Mouse (Mus musculus): Measurements from ENCODE around the gene Zfp292. TPM values are rescaled to one million over a fixed set of nuclear protein-coding genes. Genes with fewer than 3 reads are reported as not detected.
A peak's percentile ranks its signal among the peaks of the same experiment; 100 is the strongest.
"Not testable (repeated sequence)": the region's sequence is repeated elsewhere in the genome, so short reads cannot be mapped to it uniquely, and the experiment has no call there.

Zfp292 gene
- polyA plus RNA-seq (2014; fragmentation: Nextera tagmentation; extraction: Ambion mirVana) = 38.8 and 41.6 TPM in 2 replicates

DNA sequence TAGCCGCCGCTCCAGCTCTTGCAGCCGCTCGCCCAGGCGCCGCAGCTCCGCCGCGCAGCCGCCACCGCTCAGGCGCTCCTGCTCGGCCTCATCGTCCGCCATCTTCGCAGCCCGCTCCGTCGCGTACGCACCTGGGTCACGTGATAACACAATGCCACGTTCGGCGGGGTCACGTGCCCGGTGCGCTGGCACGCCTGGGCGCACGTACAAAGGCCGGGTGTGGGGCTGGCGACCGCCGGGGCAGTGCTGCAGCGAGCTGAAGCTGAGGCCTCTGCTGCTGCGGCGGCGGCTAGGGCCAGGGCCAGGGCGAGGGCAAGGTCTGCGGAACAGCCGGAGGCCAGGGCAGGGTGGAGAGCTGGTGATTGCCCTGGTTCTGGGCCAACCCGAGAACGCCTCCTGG is at the start of gene Zfp292:
Gene Zfp292, minus strand, starts transcription at position 143 of the 400 bp plus-strand sequence.
- Histone ChIP-seq H3K9me3 (replicated peaks; ENCODE audit: control insufficient read depth, low read length) (no peaks in the 10 kb centered on the region), H3K27ac (ENCODE audit: low read depth, low read length) (peak within 1 kb of the TSS; percentile 99), H3K9ac (ENCODE audit: low read length) (peak within 1 kb of the TSS; percentile 100), H3K27me3 (replicated peaks; ENCODE audit: control insufficient read depth, insufficient read depth, low read length) (no peaks in the 10 kb centered on the region), H3K36me3 (ENCODE audit: control insufficient read depth, insufficient read depth, low read length) (no peaks in the 10 kb centered on the region), H3K4me1 (ENCODE audit: control insufficient read depth, insufficient read depth, low read length) (peaks cover 18% of the 10 kb centered on the region), H3K4me2 (ENCODE audit: low read length) (peak within 1 kb of the TSS; percentile 54), H3K4me3 (ENCODE audit: low read depth, low read length) (peak within 1 kb of the TSS; percentile 96)
- peak; percentile 97 for DNase-seq (ENCODE audit: low spot score)
- WGBS = 0% methylated on average over 42 of the region's 44 CpGs
- peak; percentile 94 for ATAC-seq

DNA sequence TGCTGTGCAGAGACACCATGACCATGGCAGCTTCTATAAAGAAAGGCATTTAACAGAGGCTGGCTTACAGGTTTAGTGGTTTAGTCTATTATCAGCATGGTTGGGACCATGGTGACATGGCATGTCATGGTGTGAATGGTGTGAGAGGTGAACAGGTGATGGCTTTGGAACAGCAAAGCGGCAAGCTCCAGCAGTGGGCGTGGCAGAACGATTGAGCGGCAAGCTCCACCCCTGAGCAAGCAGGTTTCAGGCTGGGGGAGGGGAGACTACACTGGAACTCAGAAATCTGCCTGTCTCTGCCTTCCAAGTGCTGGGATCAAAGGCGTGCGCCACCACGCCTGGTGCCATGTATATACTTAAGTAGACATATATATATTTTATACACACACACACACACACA is 45.6 kb upstream of the Zfp292 start:
- H3K4me2 ChIP-seq (ENCODE audit: low read length); H3K27me3 ChIP-seq (replicated peaks; ENCODE audit: control insufficient read depth, insufficient read depth, low read length); H3K4me1 ChIP-seq (ENCODE audit: control insufficient read depth, insufficient read depth, low read length); DNase-seq (ENCODE audit: low spot score); H3K9ac ChIP-seq (ENCODE audit: low read length); ATAC-seq; H3K4me3 ChIP-seq (ENCODE audit: low read depth, low read length); H3K9me3 ChIP-seq (replicated peaks; ENCODE audit: control insufficient read depth, low read length); H3K36me3 ChIP-seq (ENCODE audit: control insufficient read depth, insufficient read depth, low read length); H3K27ac ChIP-seq (ENCODE audit: low read depth, low read length): not testable (repeated sequence)
- 76% methylated on average over 7 of the region's 7 CpGs for WGBS

DNA sequence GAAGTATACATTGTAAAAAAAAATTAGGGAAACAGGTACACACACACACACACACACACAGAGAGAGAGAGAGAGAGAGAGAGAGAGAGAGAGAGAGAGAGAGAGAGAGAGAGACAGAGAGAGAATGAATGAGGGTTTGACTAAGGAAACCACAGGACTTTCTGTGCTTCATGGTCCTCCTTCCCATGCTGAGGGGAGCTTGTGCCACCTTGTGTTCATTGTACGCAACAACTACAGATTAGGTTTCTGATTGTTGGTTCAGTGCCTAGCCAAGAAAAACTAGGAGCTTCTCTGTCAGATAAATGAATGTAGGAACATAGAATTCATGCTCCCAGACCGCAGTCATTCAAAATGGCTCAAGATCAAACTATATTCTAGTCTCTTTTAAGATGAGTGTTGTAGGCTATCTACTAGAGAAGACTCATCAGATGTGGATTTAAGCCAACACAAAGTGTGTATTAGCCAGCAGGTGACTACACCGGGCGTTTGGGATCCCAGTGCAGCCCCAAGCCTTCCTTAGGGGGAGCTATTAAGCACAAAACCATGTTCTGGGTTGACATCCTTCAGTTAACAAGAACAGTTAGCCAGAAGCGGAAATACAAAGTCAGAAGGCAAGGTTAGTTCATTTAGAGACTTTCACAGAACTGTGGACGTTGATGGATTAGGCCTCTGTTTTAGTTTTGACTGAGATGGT is 39.6 kb upstream of the Zfp292 start:
- H3K4me2 ChIP-seq (ENCODE audit: low read length) = no peak overlapping the region
- H3K27ac ChIP-seq (ENCODE audit: low read depth, low read length) = no peak overlapping the region
- H3K4me1 ChIP-seq (ENCODE audit: control insufficient read depth, insufficient read depth, low read length) = no peaks in the 10 kb centered on the region
- WGBS = 69% methylated on average over 6 of the region's 6 CpGs
- no peak overlapping the region for H3K4me3 ChIP-seq (ENCODE audit: low read depth, low read length)
- peak; percentile 84 for ATAC-seq
- H3K27me3 ChIP-seq (replicated peaks; ENCODE audit: control insufficient read depth, insufficient read depth, low read length) = no peaks in the 10 kb centered on the region
- no peaks in the 10 kb centered on the region for H3K36me3 ChIP-seq (ENCODE audit: control insufficient read depth, insufficient read depth, low read length)
- DNase-seq (ENCODE audit: low spot score) = peak; percentile 87
- H3K9ac ChIP-seq (ENCODE audit: low read length) = no peak overlapping the region
- H3K9me3 ChIP-seq (replicated peaks; ENCODE audit: control insufficient read depth, low read length) = no peaks in the 10 kb centered on the region

DNA sequence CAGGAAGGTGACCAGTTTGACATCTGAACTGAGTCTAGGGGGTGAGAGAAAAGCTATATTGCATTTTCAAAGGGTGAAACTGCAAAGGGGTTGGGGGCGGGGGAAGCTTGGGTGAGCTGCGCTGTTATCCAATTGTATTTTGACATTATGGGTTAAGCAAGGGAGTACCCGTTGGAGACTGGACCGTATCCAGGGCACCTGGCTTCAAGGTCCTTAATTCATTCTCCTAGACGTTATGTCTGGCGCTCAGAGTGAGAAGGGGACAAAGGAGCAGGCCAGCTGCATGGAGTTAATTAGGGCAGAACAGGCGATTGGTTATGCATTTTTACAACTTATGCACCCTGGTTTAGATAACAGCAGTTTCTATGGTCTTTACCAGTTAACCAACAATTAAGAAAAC is 34.6 kb upstream of the Zfp292 start:
- peak; percentile 84 for ATAC-seq
- no peak overlapping the region for H3K4me2 ChIP-seq (ENCODE audit: low read length)
- H3K9ac ChIP-seq (ENCODE audit: low read length) = no peak overlapping the region
- H3K4me3 ChIP-seq (ENCODE audit: low read depth, low read length) = no peak overlapping the region
- no peak overlapping the region for H3K27ac ChIP-seq (ENCODE audit: low read depth, low read length)
- H3K9me3 ChIP-seq (replicated peaks; ENCODE audit: control insufficient read depth, low read length) = no peaks in the 10 kb centered on the region
- no peaks in the 10 kb centered on the region for H3K27me3 ChIP-seq (replicated peaks; ENCODE audit: control insufficient read depth, insufficient read depth, low read length)
- peak; percentile 69 for DNase-seq (ENCODE audit: low spot score)
- no peaks in the 10 kb centered on the region for H3K4me1 ChIP-seq (ENCODE audit: control insufficient read depth, insufficient read depth, low read length)
- H3K36me3 ChIP-seq (ENCODE audit: control insufficient read depth, insufficient read depth, low read length) = no peaks in the 10 kb centered on the region
- 20% methylated on average over 7 of the region's 7 CpGs for WGBS

DNA sequence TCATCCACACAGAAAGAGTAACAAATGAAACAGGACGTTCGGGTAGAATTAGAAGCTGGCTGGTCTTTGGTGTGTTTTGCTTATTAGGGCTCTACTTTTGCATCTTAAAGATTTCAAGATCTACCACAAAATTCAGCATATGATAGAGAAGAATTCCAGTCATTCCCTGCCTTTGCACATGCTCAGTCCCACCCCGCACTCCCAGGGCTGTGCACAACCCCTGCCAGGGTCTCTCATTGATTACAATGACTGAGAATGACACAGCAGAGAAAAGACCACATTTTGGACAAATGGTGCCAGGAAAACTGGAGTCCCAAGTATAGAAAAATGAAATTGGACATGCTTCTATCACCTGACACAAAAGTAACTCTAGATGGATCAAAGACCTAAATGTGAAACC is 29.4 kb upstream of the Zfp292 start:
- Histone ChIP-seq H3K27me3 (replicated peaks; ENCODE audit: control insufficient read depth, insufficient read depth, low read length) (no peaks in the 10 kb centered on the region), H3K27ac (ENCODE audit: low read depth, low read length) (no peak overlapping the region), H3K4me1 (ENCODE audit: control insufficient read depth, insufficient read depth, low read length) (no peaks in the 10 kb centered on the region), H3K9me3 (replicated peaks; ENCODE audit: control insufficient read depth, low read length) (no peaks in the 10 kb centered on the region), H3K4me3 (ENCODE audit: low read depth, low read length) (no peak overlapping the region), H3K36me3 (ENCODE audit: control insufficient read depth, insufficient read depth, low read length) (no peaks in the 10 kb centered on the region), H3K9ac (ENCODE audit: low read length) (no peak overlapping the region), H3K4me2 (ENCODE audit: low read length) (no peak overlapping the region)
- no peak for ATAC-seq
- WGBS = 88% methylated on average over 3 of the region's 3 CpGs
- no peak for DNase-seq (ENCODE audit: low spot score)

DNA sequence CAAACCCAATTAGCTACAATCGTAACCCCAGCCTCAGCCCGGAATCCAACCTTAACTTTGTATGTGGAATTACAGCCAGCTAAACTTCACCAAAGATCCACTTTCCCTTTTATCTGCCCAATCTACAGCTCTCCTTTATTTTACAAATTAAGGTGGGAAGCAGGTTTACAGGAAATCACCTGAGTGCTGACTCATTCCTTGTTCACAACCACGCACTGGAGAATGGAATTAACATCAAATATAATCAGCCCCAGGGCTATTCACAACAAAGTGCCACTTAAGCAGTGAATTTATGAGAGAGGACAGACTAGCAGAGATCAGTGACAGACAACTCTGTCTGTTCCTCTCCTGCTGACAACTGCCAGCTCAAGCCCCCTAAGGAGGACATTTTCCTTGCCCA is 28.6 kb upstream of the Zfp292 start:
- Histone ChIP-seq H3K4me1 (ENCODE audit: control insufficient read depth, insufficient read depth, low read length) (no peaks in the 10 kb centered on the region), H3K27ac (ENCODE audit: low read depth, low read length) (no peak overlapping the region), H3K36me3 (ENCODE audit: control insufficient read depth, insufficient read depth, low read length) (no peaks in the 10 kb centered on the region), H3K4me2 (ENCODE audit: low read length) (no peak overlapping the region), H3K4me3 (ENCODE audit: low read depth, low read length) (no peak overlapping the region), H3K27me3 (replicated peaks; ENCODE audit: control insufficient read depth, insufficient read depth, low read length) (no peaks in the 10 kb centered on the region), H3K9me3 (replicated peaks; ENCODE audit: control insufficient read depth, low read length) (no peaks in the 10 kb centered on the region), H3K9ac (ENCODE audit: low read length) (no peak overlapping the region)
- ATAC-seq (no peak), DNase-seq (ENCODE audit: low spot score) (no peak)
- 69% methylated on average over 3 of the region's 3 CpGs for WGBS

DNA sequence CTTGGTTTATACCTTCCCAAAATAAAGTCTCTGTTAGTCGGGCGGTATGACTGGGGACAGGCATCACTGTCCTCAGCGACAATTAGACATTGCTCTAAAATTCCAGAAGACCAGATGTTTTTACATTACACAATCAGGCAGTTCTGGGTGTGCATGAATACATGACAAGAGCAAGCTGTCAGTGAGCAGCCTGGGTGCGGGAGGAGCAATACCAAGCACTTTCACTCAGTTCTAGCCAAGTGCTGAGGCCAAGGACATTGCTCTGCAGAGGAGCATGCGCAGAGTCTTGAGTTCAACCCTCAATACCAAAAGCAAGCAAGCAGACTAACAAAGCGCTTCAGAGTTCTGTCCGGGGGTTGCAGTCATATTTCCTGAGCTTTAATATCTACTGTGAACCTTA is 25.4 kb upstream of the Zfp292 start:
- no peak for ATAC-seq
- H3K27me3 ChIP-seq (replicated peaks; ENCODE audit: control insufficient read depth, insufficient read depth, low read length) = no peaks in the 10 kb centered on the region

DNA sequence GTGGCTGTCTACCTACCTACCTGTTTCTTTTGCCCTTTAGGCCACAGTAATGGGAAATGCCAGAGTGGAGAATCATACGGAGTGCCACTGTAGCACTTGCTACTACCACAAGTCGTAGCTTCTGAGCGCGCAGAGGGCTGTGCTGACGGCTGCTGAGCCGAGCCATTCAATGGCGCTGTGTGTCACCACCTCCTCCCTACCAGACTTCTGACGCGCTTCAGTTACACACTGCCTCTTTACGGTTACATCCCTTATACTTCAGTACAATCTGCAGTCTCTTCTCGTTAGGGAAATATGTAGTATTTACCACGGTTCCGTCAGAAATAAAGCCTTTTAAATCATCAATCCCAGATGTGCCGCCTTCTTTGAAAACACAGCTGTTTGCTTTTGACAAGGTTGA is 24.3 kb upstream of the Zfp292 start:
- 34% methylated on average over 14 of the region's 14 CpGs for WGBS
- H3K9ac ChIP-seq (ENCODE audit: low read length) = no peak overlapping the region
- 0 out of 2 replicates have a peak, but pooled peaks cover 2% of the 10 kb centered on the region for H3K9me3 ChIP-seq (replicated peaks; ENCODE audit: control insufficient read depth, low read length)
- H3K36me3 ChIP-seq (ENCODE audit: control insufficient read depth, insufficient read depth, low read length) = no peaks in the 10 kb centered on the region
- no peaks in the 10 kb centered on the region for H3K4me1 ChIP-seq (ENCODE audit: control insufficient read depth, insufficient read depth, low read length)
- ATAC-seq (no peak), DNase-seq (ENCODE audit: low spot score) (no peak)
- H3K4me3 ChIP-seq (ENCODE audit: low read depth, low read length) = no peak overlapping the region
- H3K27ac ChIP-seq (ENCODE audit: low read depth, low read length) = no peak overlapping the region
- no peaks in the 10 kb centered on the region for H3K27me3 ChIP-seq (replicated peaks; ENCODE audit: control insufficient read depth, insufficient read depth, low read length)
- no peak overlapping the region for H3K4me2 ChIP-seq (ENCODE audit: low read length)

More for the DNA sequence above, 25.4 kb upstream of the Zfp292 start:
- Histone ChIP-seq H3K4me1 (ENCODE audit: control insufficient read depth, insufficient read depth, low read length) (no peaks in the 10 kb centered on the region), H3K4me3 (ENCODE audit: low read depth, low read length) (no peak overlapping the region), H3K27ac (ENCODE audit: low read depth, low read length) (no peak overlapping the region), H3K36me3 (ENCODE audit: control insufficient read depth, insufficient read depth, low read length) (no peaks in the 10 kb centered on the region), H3K4me2 (ENCODE audit: low read length) (no peak overlapping the region), H3K9ac (ENCODE audit: low read length) (no peak overlapping the region), H3K9me3 (replicated peaks; ENCODE audit: control insufficient read depth, low read length) (0 out of 2 replicates have a peak, but pooled peaks cover 2% of the 10 kb centered on the region)
- WGBS = 95% methylated on average over 7 of the region's 7 CpGs
- DNase-seq (ENCODE audit: low spot score) = no peak

DNA sequence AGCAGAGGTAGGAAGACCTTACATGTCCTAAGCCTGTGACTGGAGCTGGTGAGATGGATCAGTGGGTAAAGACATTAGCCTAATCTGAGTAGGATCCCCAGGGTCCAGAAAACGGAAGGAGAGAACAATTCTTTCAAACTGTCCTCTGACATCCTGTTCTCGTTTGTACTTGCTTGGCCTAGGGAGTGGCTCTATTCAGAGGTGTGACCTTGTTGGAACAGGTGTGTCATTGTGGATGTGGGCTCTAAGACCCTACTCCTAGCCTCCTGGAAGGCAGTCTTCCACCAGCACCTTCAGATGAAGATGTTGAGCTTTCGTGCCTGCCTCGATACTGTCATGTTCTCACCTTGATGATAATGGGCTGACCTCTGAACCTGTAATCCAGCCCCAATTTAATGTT is 23.4 kb upstream of the Zfp292 start:
- H3K27ac ChIP-seq (ENCODE audit: low read depth, low read length) = no peak overlapping the region
- ATAC-seq = no peak
- WGBS = 82% methylated on average over 4 of the region's 4 CpGs
- H3K9ac ChIP-seq (ENCODE audit: low read length) = no peak overlapping the region
- no peak overlapping the region for H3K4me3 ChIP-seq (ENCODE audit: low read depth, low read length)
- H3K27me3 ChIP-seq (replicated peaks; ENCODE audit: control insufficient read depth, insufficient read depth, low read length) = no peaks in the 10 kb centered on the region
- DNase-seq (ENCODE audit: low spot score) = no peak
- H3K4me2 ChIP-seq (ENCODE audit: low read length) = no peak overlapping the region
- no peaks in the 10 kb centered on the region for H3K4me1 ChIP-seq (ENCODE audit: control insufficient read depth, insufficient read depth, low read length)
- no peaks in the 10 kb centered on the region for H3K36me3 ChIP-seq (ENCODE audit: control insufficient read depth, insufficient read depth, low read length)
- 0 out of 2 replicates have a peak, but pooled peaks cover 2% of the 10 kb centered on the region for H3K9me3 ChIP-seq (replicated peaks; ENCODE audit: control insufficient read depth, low read length)
